Comparison of ENCODE assay signal across 11 mouse cellular contexts in genomic region chr2:21182811-21183210, GRCm38 (mm10). TPM values are rescaled to one million over a fixed set of nuclear protein-coding genes. Genes with fewer than 3 reads are reported as not detected.
DNase-seq lines count a peak whose midpoint lies in the region; ATAC-seq and TF ChIP-seq lines count a peak whose summit lies in the region.
"Had no signal": no experiment of that assay in that cellular context is flagged by ENCODE, and none has a peak within 500 bp of the region (broad histone marks: within the 10 kb centered on the region; RNA-seq: fewer than 3 reads in every experiment).

No protein-coding gene starts in this region.

- no peak overlapping the region for H3K9ac ChIP-seq in lung, embryonic 14.5 days
- H3K9ac ChIP-seq: forebrain, embryonic 12.5 days; lung, embryonic 15.5 days had no signal

- no peak for ATAC-seq in lung, embryonic 14.5 days (ENCODE audit: insufficient read depth)

- no peak for TF ChIP-seq POLR2A in embryonic fibroblast, embryonic 13.5 days (IDR thresholded peaks at IDR 0.05; ENCODE audit: low read depth, low read length)

- WGBS in lung, embryonic 14.5 days, result 45% methylated on average over 1 of the region's 1 CpGs

- DNase-seq in urinary bladder, postnatal 14 days (ENCODE audit: low spot score), result peak; percentile 25
- DNase-seq in urinary bladder, adult 2 months (ENCODE audit: low spot score), result no peak
- peak; percentile 18 for DNase-seq in lung, embryonic 14.5 days
- DNase-seq in skeletal muscle tissue, adult 2 months (ENCODE audit: low read depth, low spot score), result peak; percentile 57
- DNase-seq in cerebellum, adult 9-11 months, result no peak
- no peak for DNase-seq in left cerebral cortex, adult 9 months (ENCODE audit: low spot score in 2 of 2)
- DNase-seq: thymus, postnatal 25 days had no signal

- no peak for TF ChIP-seq CTCF in embryonic fibroblast, embryonic 13.5 days (IDR thresholded peaks at IDR 0.05; ENCODE audit: borderline replicate concordance, insufficient read depth, low read length)
- no peak for TF ChIP-seq CTCF in lung, embryonic 14.5 days (IDR thresholded peaks at IDR 0.05; ENCODE audit: low read depth)

- no peak overlapping the region for H3K4me2 ChIP-seq in lung, embryonic 14.5 days
- H3K4me2 ChIP-seq: forebrain, embryonic 12.5 days; lung, embryonic 15.5 days had no signal

- no peak overlapping the region for H3K4me3 ChIP-seq in embryonic fibroblast, embryonic 13.5 days (ENCODE audit: insufficient read depth, low read length)
- H3K4me3 ChIP-seq in lung, embryonic 14.5 days (ENCODE audit: low read depth, low read length), result no peak overlapping the region
- H3K4me3 ChIP-seq: forebrain, embryonic 12.5 days; lung, embryonic 15.5 days had no signal

- peak overlapping the region; percentile 75 for H3K27ac ChIP-seq in embryonic fibroblast, embryonic 13.5 days (ENCODE audit: insufficient read depth, low read length)
- H3K27ac ChIP-seq in lung, embryonic 14.5 days (ENCODE audit: low read depth), result no peak overlapping the region
- H3K27ac ChIP-seq: forebrain, embryonic 12.5 days; lung, embryonic 15.5 days had no signal

- no peaks in the 10 kb centered on the region for H3K27me3 ChIP-seq in lung, embryonic 14.5 days (ENCODE audit: insufficient read depth, low read length)
- H3K27me3 ChIP-seq: forebrain, embryonic 12.5 days; lung, embryonic 15.5 days had no signal

- H3K4me1 ChIP-seq in embryonic fibroblast, embryonic 13.5 days (ENCODE audit: control insufficient read depth, insufficient read depth, low read length), result peaks cover 7% of the 10 kb centered on the region; the same call in 1 of the 2 replicates
- no peaks in the 10 kb centered on the region for H3K4me1 ChIP-seq in lung, embryonic 14.5 days (ENCODE audit: insufficient read depth)
- H3K4me1 ChIP-seq: forebrain, embryonic 12.5 days; lung, embryonic 15.5 days had no signal

- H3K9me3 ChIP-seq in lung, embryonic 14.5 days (ENCODE audit: low read depth, low read length), result no peaks in the 10 kb centered on the region
- H3K9me3 ChIP-seq: forebrain, embryonic 12.5 days; G1E; lung, embryonic 15.5 days had no signal

- H3K36me3 ChIP-seq in lung, embryonic 14.5 days (ENCODE audit: insufficient read depth), result no peaks in the 10 kb centered on the region
- H3K36me3 ChIP-seq: forebrain, embryonic 12.5 days; G1E; lung, embryonic 15.5 days had no signal

RNA-seq across cellular contexts. Expression of gene Enkur, which starts 22.4 kb away (rescaled TPM):
- polyA plus RNA-seq in urinary bladder, adult 2 months (2012; rRNA removed), result 1.4 and 2.4 TPM in 2 replicates
- 0.44 and 0.83 TPM in 2 replicates for polyA plus RNA-seq in embryonic fibroblast, embryonic 13.5 days (2011; ENCODE audit: insufficient read length, low read depth, missing spikeins)
- polyA plus RNA-seq in lung, embryonic 14.5 days (2014; fragmentation: Nextera tagmentation; extraction: Ambion mirVana), result 0.45 and 1.0 TPM in 2 replicates
- polyA plus RNA-seq: G1E had no signal

RNA-seq across cellular contexts. Expression of gene Thnsl1, which starts 22.7 kb away (rescaled TPM):
- 5.8 and 6.0 TPM in 2 replicates for polyA plus RNA-seq in urinary bladder, adult 2 months (2012; rRNA removed)
- polyA plus RNA-seq in embryonic fibroblast, embryonic 13.5 days (2011; ENCODE audit: insufficient read length, low read depth, missing spikeins), result 6.2 and 7.5 TPM in 2 replicates
- 7.3 and 8.5 TPM in 2 replicates for polyA plus RNA-seq in lung, embryonic 14.5 days (2014; fragmentation: Nextera tagmentation; extraction: Ambion mirVana)

Comparison
In these comparisons a context has a peak if more than half of its experiments do, and no peak if none do; other contexts are left out.
1. DNase-seq: peak in urinary bladder, postnatal 14 days (single experiment), lung, embryonic 14.5 days (single experiment) and skeletal muscle tissue, adult 2 months (single experiment); none in urinary bladder, adult 2 months (single experiment), cerebellum, adult 9-11 months (single experiment) and left cerebral cortex, adult 9 months (0 of 2).